ENCODE assay signal across 29 mouse cellular contexts in genomic region chr8:127103256-127103655, GRCm38 (mm10). TPM values are rescaled to one million over a fixed set of nuclear protein-coding genes. Genes with fewer than 3 reads are reported as not detected.
DNase-seq lines count a peak whose midpoint lies in the region; ATAC-seq and TF ChIP-seq lines count a peak whose summit lies in the region.
"Had no signal": no experiment of that assay in that cellular context is flagged by ENCODE, and none has a peak within 500 bp of the region (broad histone marks: within the 10 kb centered on the region; RNA-seq: fewer than 3 reads in every experiment).

No protein-coding gene starts in this region.

- H3K36me3 ChIP-seq in stomach, postnatal 0 days (ENCODE audit: control insufficient read depth, insufficient read depth, low read length), result no peaks in the 10 kb centered on the region
- H3K36me3 ChIP-seq in hindbrain, embryonic 16.5 days (ENCODE audit: control insufficient read depth, insufficient read depth, low read length), result no peaks in the 10 kb centered on the region
- H3K36me3 ChIP-seq: embryonic facial prominence, embryonic 13.5 days; G1E; hindbrain, embryonic 12.5 days had no signal

- H3K4me3 ChIP-seq in stomach, postnatal 0 days (ENCODE audit: low read depth, low read length), result no peak overlapping the region
- no peak overlapping the region for H3K4me3 ChIP-seq in hindbrain, embryonic 16.5 days (ENCODE audit: low read length)
- H3K4me3 ChIP-seq: embryonic facial prominence, embryonic 13.5 days; gastrocnemius, adult 2 months; heart, adult 2 months; hindbrain, embryonic 12.5 days had no signal

- no peak overlapping the region for H3K4me2 ChIP-seq in stomach, postnatal 0 days (replicated peaks; ENCODE audit: low read depth)
- H3K4me2 ChIP-seq in hindbrain, embryonic 16.5 days (ENCODE audit: low read length), result no peak overlapping the region
- H3K4me2 ChIP-seq: embryonic facial prominence, embryonic 13.5 days; heart, embryonic 11.5 days; hindbrain, embryonic 12.5 days had no signal

- 0 out of 2 replicates have a peak overlapping the region, but pooled peaks have one; percentile 30 for H3K27ac ChIP-seq in stomach, postnatal 0 days (replicated peaks)
- no peak overlapping the region for H3K27ac ChIP-seq in hindbrain, embryonic 16.5 days (ENCODE audit: low read depth, low read length)
- H3K27ac ChIP-seq: embryonic facial prominence, embryonic 13.5 days; gastrocnemius, adult 2 months; heart, adult 2 months; hindbrain, embryonic 12.5 days; hindbrain, postnatal 0 days had no signal

- no peak overlapping the region for H3K9ac ChIP-seq in stomach, postnatal 0 days (ENCODE audit: low read length)
- no peak overlapping the region for H3K9ac ChIP-seq in hindbrain, embryonic 16.5 days (ENCODE audit: low read depth, low read length)
- H3K9ac ChIP-seq: embryonic facial prominence, embryonic 13.5 days; forebrain, postnatal 0 days; hindbrain, embryonic 12.5 days had no signal

- no peaks in the 10 kb centered on the region for H3K27me3 ChIP-seq in stomach, postnatal 0 days (ENCODE audit: control insufficient read depth, insufficient read depth, low read length)
- H3K27me3 ChIP-seq in hindbrain, embryonic 16.5 days (replicated peaks; ENCODE audit: control insufficient read depth, insufficient read depth, low read length), result no peaks in the 10 kb centered on the region
- H3K27me3 ChIP-seq: CH12.LX; embryonic facial prominence, embryonic 13.5 days; hindbrain, embryonic 12.5 days; Patski had no signal

- peak; percentile 82 for TF ChIP-seq EP300 in stomach, postnatal 0 days (optimal IDR thresholded peaks at IDR 0.05)

- DNase-seq in heart, adult 8-10 months (ENCODE audit: low spot score), result peak; percentile 9
- no peak for DNase-seq in heart, adult 18-20 months
- DNase-seq in lung, postnatal 36 days, result peak; percentile 59
- DNase-seq in lung, postnatal 4 days, result no peak
- DNase-seq in gonadal fat pad, adult 2 months (ENCODE audit: low read depth), result peak; percentile 92
- DNase-seq in stomach, postnatal 0 days (ENCODE audit: low spot score), result no peak
- DNase-seq: adrenal gland, postnatal 10 days; adrenal gland, postnatal 36 days; B cell, adult 2 months; cerebellum, adult 11 months; cerebellum, adult 2 months; cerebellum, adult 9-11 months; cerebellum, postnatal 25 days; forebrain, postnatal 0 days; gastrocnemius, adult 2 months; gastrocnemius, postnatal 14 days; heart, adult 2 months had no signal

- no peaks in the 10 kb centered on the region for H3K9me3 ChIP-seq in stomach, postnatal 0 days (ENCODE audit: control insufficient read depth, low read length)
- no peaks in the 10 kb centered on the region for H3K9me3 ChIP-seq in hindbrain, embryonic 16.5 days (ENCODE audit: control insufficient read depth, low read length)
- H3K9me3 ChIP-seq: embryonic facial prominence, embryonic 13.5 days; hindbrain, embryonic 12.5 days had no signal

- no peaks in the 10 kb centered on the region; the same call in 1 of the 2 replicates for H3K4me1 ChIP-seq in stomach, postnatal 0 days (replicated peaks; ENCODE audit: control insufficient read depth, insufficient read depth)
- H3K4me1 ChIP-seq in hindbrain, embryonic 16.5 days (ENCODE audit: control insufficient read depth, insufficient read depth, low read depth, low read length), result no peaks in the 10 kb centered on the region; the same call in 1 of the 2 replicates

- no peak for TF ChIP-seq CTCF in stomach, postnatal 0 days (IDR thresholded peaks at IDR 0.05; ENCODE audit: low read depth)

- no peak for ATAC-seq in stomach, postnatal 0 days (ENCODE audit: low FRiP score, low TSS enrichment)
- ATAC-seq in hindbrain, embryonic 16.5 days, result no peak
- ATAC-seq: forebrain, embryonic 14.5 days; forebrain, postnatal 0 days; hindbrain, postnatal 0 days; inflammation-experienced regulatory T-cells, adult 6 months; Patski had no signal

- WGBS in stomach, postnatal 0 days, result 54% methylated on average over 5 of the region's 5 CpGs
- 56% methylated on average over 5 of the region's 5 CpGs for WGBS in hindbrain, embryonic 16.5 days

RNA-seq across cellular contexts. Expression of gene Pard3, which starts 39.6 kb away (rescaled TPM):
- 10 to 100 TPM; 30.2 to 32.1 (median 30.9) TPM for total RNA-seq in heart, adult 8-10 months (2022)
- 10 to 100 TPM; 29.3 to 31.8 TPM for total RNA-seq in heart, adult 18-20 months (2021)
- 31.5 and 32.4 TPM in 2 replicates for polyA plus RNA-seq in gonadal fat pad, adult 2 months (2012; rRNA removed)
- 30.0 and 33.2 TPM in 2 replicates for polyA plus RNA-seq in stomach, postnatal 0 days (2015; fragmentation: Nextera tagmentation; extraction: Ambion mirVana)
- polyA plus RNA-seq in hindbrain, embryonic 16.5 days (2015; fragmentation: Nextera tagmentation; extraction: Ambion mirVana), result 12.1 and 14.3 TPM in 2 replicates
- total RNA-seq: common myeloid progenitor, adult 5-6 weeks; hematopoietic stem cell, adult 5-6 weeks had no signal
- polyA plus RNA-seq: G1E; inflammation-experienced regulatory T-cells, adult 6 months had no signal

Comparison
In these comparisons a context has a peak if more than half of its experiments do, and no peak if none do; other contexts are left out.
1. DNase-seq: peak in heart, adult 8-10 months (single experiment), lung, postnatal 36 days (single experiment) and gonadal fat pad, adult 2 months (single experiment); none in heart, adult 18-20 months (0 of 2), lung, postnatal 4 days (0 of 2) and stomach, postnatal 0 days (single experiment).